Mouse (Mus musculus): ENCODE data around the gene AC140267.1. TPM values are rescaled to one million over a fixed set of nuclear protein-coding genes. Genes with fewer than 3 reads are reported as not detected.

AC140267.1 gene
- polyA plus RNA-seq, 1 experiment: not detected

DNA sequence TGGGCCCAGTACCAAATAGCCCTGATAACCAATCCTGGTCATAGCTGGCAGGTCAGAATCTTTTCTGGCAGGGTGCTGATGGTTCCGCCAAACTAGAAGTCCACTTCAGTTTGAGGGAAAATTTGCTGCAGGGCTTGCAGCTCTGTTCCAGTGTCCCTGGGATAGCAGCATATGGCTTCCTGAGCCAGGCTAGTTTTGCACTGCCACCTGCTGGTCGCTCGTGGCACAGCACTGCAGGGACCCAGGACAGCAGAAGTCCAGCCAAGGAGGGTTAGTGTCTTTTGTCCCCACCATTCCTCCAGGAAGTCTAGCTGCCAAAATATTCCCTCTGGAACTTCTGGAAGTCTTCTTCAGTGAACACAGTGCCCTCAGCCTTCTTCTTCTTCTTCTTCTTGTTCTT, 25.0 kb downstream of the AC140267.1 start:
- TF ChIP-seq CTCF (IDR thresholded peaks at IDR 0.05; ENCODE audit: borderline replicate concordance, insufficient read depth, low read length): peak; percentile 99
- TF ChIP-seq POLR2A (IDR thresholded peaks at IDR 0.05; ENCODE audit: low read depth, low read length): no peak
- peaks cover 3% of the 10 kb centered on the region; the same call in 1 of the 2 replicates for H3K4me1 ChIP-seq (ENCODE audit: control insufficient read depth, insufficient read depth, low read length)
- no peak overlapping the region for H3K27ac ChIP-seq (ENCODE audit: insufficient read depth, low read length)
- H3K4me3 ChIP-seq (ENCODE audit: insufficient read depth, low read length): no peak overlapping the region

DNA sequence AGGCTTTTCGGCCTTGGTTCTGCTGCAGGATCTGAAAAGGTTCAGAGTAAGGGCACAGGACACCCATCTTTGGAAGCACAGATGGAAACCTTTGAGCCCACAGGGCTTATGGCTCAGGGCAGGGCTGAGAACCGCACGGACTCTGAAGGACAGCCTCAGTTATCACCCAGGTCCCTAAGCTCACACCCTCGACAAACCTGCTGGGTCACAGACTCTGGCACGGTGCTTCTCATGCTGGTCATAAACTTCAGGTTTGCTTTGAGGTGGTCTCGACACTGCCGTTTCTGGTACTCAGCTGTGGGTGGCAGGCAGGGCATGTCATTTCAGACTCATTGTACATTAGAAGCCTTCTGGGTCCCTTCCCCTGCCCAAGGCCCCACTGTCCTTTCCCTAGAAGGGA, 25.5 kb downstream of the AC140267.1 start:
- H3K4me3 ChIP-seq (ENCODE audit: insufficient read depth, low read length): no peak overlapping the region
- TF ChIP-seq POLR2A (IDR thresholded peaks at IDR 0.05; ENCODE audit: low read depth, low read length): no peak
- TF ChIP-seq CTCF (IDR thresholded peaks at IDR 0.05; ENCODE audit: borderline replicate concordance, insufficient read depth, low read length): no peak
- no peak overlapping the region for H3K27ac ChIP-seq (ENCODE audit: insufficient read depth, low read length)
- H3K4me1 ChIP-seq (ENCODE audit: control insufficient read depth, insufficient read depth, low read length): peaks cover 3% of the 10 kb centered on the region; the same call in 1 of the 2 replicates

- Histone ChIP-seq H3K4me3 (ENCODE audit: insufficient read depth, low read length) (peak within 1 kb of the TSS; percentile 78), H3K4me1 (ENCODE audit: control insufficient read depth, insufficient read depth, low read length) (no peaks in the 10 kb centered on the region; the same call in 1 of the 2 replicates), H3K27ac (ENCODE audit: insufficient read depth, low read length) (no peak within 1 kb of the TSS)
- TF ChIP-seq POLR2A (IDR thresholded peaks at IDR 0.05; ENCODE audit: low read depth, low read length) (peak; percentile 85), CTCF (IDR thresholded peaks at IDR 0.05; ENCODE audit: borderline replicate concordance, insufficient read depth, low read length) (no peak)
Observed at GRCm38 (mm10) chr15:80263610-80264575, 28.3 kb downstream of the AC140267.1 start, which contains the start of gene Rps19bp1. Gene Rps19bp1, minus strand, starts transcription at chr15:80264315.

- TF ChIP-seq POLR2A (IDR thresholded peaks at IDR 0.05; ENCODE audit: low read depth, low read length) (no peak), CTCF (IDR thresholded peaks at IDR 0.05; ENCODE audit: borderline replicate concordance, insufficient read depth, low read length) (peak; percentile 85)
- Histone ChIP-seq H3K4me3 (ENCODE audit: insufficient read depth, low read length) (no peak overlapping the region), H3K4me1 (ENCODE audit: control insufficient read depth, insufficient read depth, low read length) (no peaks in the 10 kb centered on the region; the same call in 1 of the 2 replicates), H3K27ac (ENCODE audit: insufficient read depth, low read length) (no peak overlapping the region)
Observed at GRCm38 (mm10) chr15:80266281-80266680, 30.6 kb downstream of the AC140267.1 start.

GRCm38 (mm10) chr15:80271858-80272396, 36.3 kb downstream of the AC140267.1 start:
- no peaks in the 10 kb centered on the region for H3K4me1 ChIP-seq (ENCODE audit: control insufficient read depth, insufficient read depth, low read length)
- H3K4me3 ChIP-seq (ENCODE audit: insufficient read depth, low read length): no peak overlapping the region
- no peak overlapping the region for H3K27ac ChIP-seq (ENCODE audit: insufficient read depth, low read length)
- TF ChIP-seq POLR2A (IDR thresholded peaks at IDR 0.05; ENCODE audit: low read depth, low read length) (no peak), CTCF (IDR thresholded peaks at IDR 0.05; ENCODE audit: borderline replicate concordance, insufficient read depth, low read length) (no peak)

- Histone ChIP-seq H3K4me3 (ENCODE audit: insufficient read depth, low read length) (no peak overlapping the region), H3K27ac (ENCODE audit: insufficient read depth, low read length) (no peak overlapping the region), H3K4me1 (ENCODE audit: control insufficient read depth, insufficient read depth, low read length) (no peaks in the 10 kb centered on the region)
- TF ChIP-seq CTCF (IDR thresholded peaks at IDR 0.05; ENCODE audit: borderline replicate concordance, insufficient read depth, low read length): no peak
- no peak for TF ChIP-seq POLR2A (IDR thresholded peaks at IDR 0.05; ENCODE audit: low read depth, low read length)
Observed at GRCm38 (mm10) chr15:80277107-80277506, 41.5 kb downstream of the AC140267.1 start.

- no peak overlapping the region for H3K27ac ChIP-seq (ENCODE audit: insufficient read depth, low read length)
- H3K4me3 ChIP-seq (ENCODE audit: insufficient read depth, low read length): no peak overlapping the region
- no peak for TF ChIP-seq CTCF (IDR thresholded peaks at IDR 0.05; ENCODE audit: borderline replicate concordance, insufficient read depth, low read length)
- TF ChIP-seq POLR2A (IDR thresholded peaks at IDR 0.05; ENCODE audit: low read depth, low read length): no peak
- H3K4me1 ChIP-seq (ENCODE audit: control insufficient read depth, insufficient read depth, low read length): no peaks in the 10 kb centered on the region
Observed at GRCm38 (mm10) chr15:80277625-80278024, 42.0 kb downstream of the AC140267.1 start.

GRCm38 (mm10) chr15:80278121-80278759, 42.6 kb downstream of the AC140267.1 start:
- TF ChIP-seq POLR2A (IDR thresholded peaks at IDR 0.05; ENCODE audit: low read depth, low read length): no peak
- no peak for TF ChIP-seq CTCF (IDR thresholded peaks at IDR 0.05; ENCODE audit: borderline replicate concordance, insufficient read depth, low read length)
- no peak overlapping the region for H3K4me3 ChIP-seq (ENCODE audit: insufficient read depth, low read length)
- H3K4me1 ChIP-seq (ENCODE audit: control insufficient read depth, insufficient read depth, low read length): no peaks in the 10 kb centered on the region
- no peak overlapping the region for H3K27ac ChIP-seq (ENCODE audit: insufficient read depth, low read length)

DNA sequence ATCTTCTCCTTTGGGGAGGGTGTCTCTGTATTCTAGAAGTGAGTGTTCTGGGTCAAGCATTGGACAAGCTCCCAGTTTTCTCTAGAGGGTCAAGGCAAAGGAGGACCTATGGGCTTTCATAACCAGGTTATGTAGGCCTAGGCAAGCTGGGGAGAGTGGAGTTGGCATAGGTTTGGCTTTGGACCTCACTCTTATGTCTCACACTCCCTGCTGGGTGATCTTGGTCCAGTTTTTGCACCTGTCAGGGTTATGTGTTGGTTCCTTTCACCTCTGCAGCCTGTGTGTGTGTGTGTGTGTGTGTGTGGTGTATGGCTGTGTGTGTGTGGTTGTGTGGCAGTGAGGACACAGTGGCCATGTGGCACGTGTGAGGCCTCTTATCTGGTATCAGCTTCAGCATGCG, 43.4 kb downstream of the AC140267.1 start:
- H3K4me1 ChIP-seq (ENCODE audit: control insufficient read depth, insufficient read depth, low read length): no peaks in the 10 kb centered on the region
- TF ChIP-seq POLR2A (IDR thresholded peaks at IDR 0.05; ENCODE audit: low read depth, low read length): no peak
- no peak for TF ChIP-seq CTCF (IDR thresholded peaks at IDR 0.05; ENCODE audit: borderline replicate concordance, insufficient read depth, low read length)
- H3K27ac ChIP-seq (ENCODE audit: insufficient read depth, low read length): no peak overlapping the region
- H3K4me3 ChIP-seq (ENCODE audit: insufficient read depth, low read length): no peak overlapping the region
